Mouse (Mus musculus) bone marrow, adult 2 months (tissue): ENCODE results near the gene Slc23a2.

Experiments used
- CTCF ChIP-seq: fragments of 200-500 bp; IDR thresholded peaks from 2 replicates; pipeline ENCODE4 v1.5.1; 2011; ENCODE audit warnings: low read length, control low read depth; ENCODE audit not compliant: control insufficient read depth, insufficient read depth
- POLR2A ChIP-seq: fragments of 200-500 bp; IDR thresholded peaks from 2 replicates; pipeline ENCODE4 v1.6.1; 2011; ENCODE audit warnings: low read depth, mild to moderate bottlenecking, control low read depth, low read length, borderline replicate concordance; ENCODE audit not compliant: control insufficient read depth

DNA sequence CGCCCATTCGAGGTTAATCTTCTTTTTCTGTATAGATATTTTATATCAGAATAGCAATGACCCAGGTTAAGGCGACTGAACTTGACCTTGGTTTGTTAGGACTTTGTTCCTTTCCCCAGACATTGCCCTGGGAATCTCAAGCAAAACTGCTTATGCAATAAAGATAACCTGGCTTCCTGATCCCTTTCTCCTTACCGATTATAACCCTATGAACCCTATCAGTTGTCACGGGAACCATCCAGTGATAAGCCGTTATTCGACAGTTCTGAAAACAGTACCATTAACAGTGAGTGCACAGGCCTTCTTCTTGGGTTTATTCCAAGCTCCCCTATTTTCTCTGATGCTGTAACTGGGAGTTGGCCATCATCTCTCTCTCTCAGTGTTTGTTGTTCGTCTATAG, 27.0 kb upstream of the Slc23a2 start:
- TF ChIP-seq CTCF = no peak
- no peak for TF ChIP-seq POLR2A
